Mouse (Mus musculus): ENCODE results near the gene Gatd1. TPM values are rescaled to one million over a fixed set of nuclear protein-coding genes. Genes with fewer than 3 reads are reported as not detected.
A peak's percentile ranks its signal among the peaks of the same experiment; 100 is the strongest.

Gatd1 gene
- polyA plus RNA-seq, 1 experiment from 2014 or later: 30.2 TPM

GRCm38 (mm10) chr7:141391625-141392551 lies 22.0 kb downstream of the Gatd1 start, which contains the start of gene Taldo1:
Taldo1 (plus strand) TSS chr7:141392199.
- Histone ChIP-seq H3K4me3 (ENCODE audit: control insufficient read depth in 1 of 2, insufficient read depth in 1 of 2, low read depth in 1 of 2, low read length in 2 of 2) (peak within 1 kb of the TSS; percentile 79 to 90), H3K9me3 (ENCODE audit: control insufficient read depth, low read length) (no peaks in the 10 kb centered on the region), H3K27me3 (ENCODE audit: control insufficient read depth, insufficient read depth, low read length) (no peaks in the 10 kb centered on the region), H3K4me1 (ENCODE audit: control insufficient read depth in 2 of 2, insufficient read depth in 2 of 2, low read length in 2 of 2) (peaks cover 10 to 12% of the 10 kb centered on the region in 2 experiments), H3K9ac (ENCODE audit: low read length) (peak within 1 kb of the TSS; percentile 84), H3K36me3 (ENCODE audit: control insufficient read depth, insufficient read depth, low read length) (peaks cover 15% of the 10 kb centered on the region), H3K27ac (replicated peaks in 1 of 2; ENCODE audit: control insufficient read depth in 1 of 2, insufficient read depth in 1 of 2, low read depth in 2 of 2, low read length in 2 of 2) (peak within 1 kb of the TSS; percentile 56 to 69), H3K4me2 (ENCODE audit: low read length) (peak within 1 kb of the TSS; percentile 98)
- peak; percentile 93 for ATAC-seq (ENCODE audit: insufficient number of reproducible peaks, insufficient read depth, low FRiP score, low read depth)
- WGBS: under 1% methylated on average over 57 of the region's 57 CpGs

GRCm38 (mm10) chr7:141390326-141391259 lies 23.3 kb downstream of the Gatd1 start:
- Histone ChIP-seq H3K4me1 (ENCODE audit: control insufficient read depth in 2 of 2, insufficient read depth in 2 of 2, low read length in 2 of 2) (peaks cover 10 to 12% of the 10 kb centered on the region in 2 experiments), H3K4me2 (ENCODE audit: low read length) (peak overlapping the region; percentile 98; the same call in 1 of the 2 replicates)

GRCm38 (mm10) chr7:141388487-141389109 lies 25.3 kb downstream of the Gatd1 start:
- H3K4me3 ChIP-seq (ENCODE audit: control insufficient read depth in 1 of 2, insufficient read depth in 1 of 2, low read depth in 1 of 2, low read length in 2 of 2): no peak overlapping the region
- no peak overlapping the region for H3K27ac ChIP-seq (replicated peaks in 1 of 2; ENCODE audit: control insufficient read depth in 1 of 2, insufficient read depth in 1 of 2, low read depth in 2 of 2, low read length in 2 of 2)
- no peak overlapping the region for H3K4me2 ChIP-seq (ENCODE audit: low read length)
- no peak for ATAC-seq (ENCODE audit: insufficient number of reproducible peaks, insufficient read depth, low FRiP score, low read depth)
- H3K9me3 ChIP-seq (ENCODE audit: control insufficient read depth, low read length): no peaks in the 10 kb centered on the region
- H3K9ac ChIP-seq (ENCODE audit: low read length): no peak overlapping the region
- 45% methylated on average over 3 of the region's 3 CpGs for WGBS
- H3K27me3 ChIP-seq (ENCODE audit: control insufficient read depth, insufficient read depth, low read length): no peaks in the 10 kb centered on the region
- H3K36me3 ChIP-seq (ENCODE audit: control insufficient read depth, insufficient read depth, low read length): no peaks in the 10 kb centered on the region
- H3K4me1 ChIP-seq (ENCODE audit: control insufficient read depth in 2 of 2, insufficient read depth in 2 of 2, low read length in 2 of 2): peaks cover 10 to 12% of the 10 kb centered on the region in 2 experiments

More at GRCm38 (mm10) chr7:141390326-141391259, 23.3 kb downstream of the Gatd1 start:
- Histone ChIP-seq H3K9me3 (ENCODE audit: control insufficient read depth, low read length) (no peaks in the 10 kb centered on the region), H3K36me3 (ENCODE audit: control insufficient read depth, insufficient read depth, low read length) (0 out of 2 replicates have a peak, but pooled peaks cover 3% of the 10 kb centered on the region), H3K4me3 (ENCODE audit: control insufficient read depth in 1 of 2, insufficient read depth in 1 of 2, low read depth in 1 of 2, low read length in 2 of 2) (no peak overlapping the region), H3K9ac (ENCODE audit: low read length) (no peak overlapping the region), H3K27ac (replicated peaks in 1 of 2; ENCODE audit: control insufficient read depth in 1 of 2, insufficient read depth in 1 of 2, low read depth in 2 of 2, low read length in 2 of 2) (no peak overlapping the region), H3K27me3 (ENCODE audit: control insufficient read depth, insufficient read depth, low read length) (no peaks in the 10 kb centered on the region)
- no peak for ATAC-seq (ENCODE audit: insufficient number of reproducible peaks, insufficient read depth, low FRiP score, low read depth)
- WGBS: 55% methylated on average over 9 of the region's 9 CpGs

GRCm38 (mm10) chr7:141387807-141388486 lies 26.0 kb downstream of the Gatd1 start:
- Histone ChIP-seq H3K9me3 (ENCODE audit: control insufficient read depth, low read length) (no peaks in the 10 kb centered on the region), H3K4me2 (ENCODE audit: low read length) (no peak overlapping the region), H3K36me3 (ENCODE audit: control insufficient read depth, insufficient read depth, low read length) (no peaks in the 10 kb centered on the region), H3K27me3 (ENCODE audit: control insufficient read depth, insufficient read depth, low read length) (no peaks in the 10 kb centered on the region), H3K4me1 (ENCODE audit: control insufficient read depth in 2 of 2, insufficient read depth in 2 of 2, low read length in 2 of 2) (peaks cover 7 to 8% of the 10 kb centered on the region in 2 experiments), H3K4me3 (ENCODE audit: control insufficient read depth in 1 of 2, insufficient read depth in 1 of 2, low read depth in 1 of 2, low read length in 2 of 2) (no peak overlapping the region), H3K9ac (ENCODE audit: low read length) (no peak overlapping the region), H3K27ac (replicated peaks in 1 of 2; ENCODE audit: control insufficient read depth in 1 of 2, insufficient read depth in 1 of 2, low read depth in 2 of 2, low read length in 2 of 2) (no peak overlapping the region)
- WGBS: 47% methylated on average over 2 of the region's 2 CpGs
- ATAC-seq (ENCODE audit: insufficient number of reproducible peaks, insufficient read depth, low FRiP score, low read depth): no peak

- Histone ChIP-seq H3K27ac (replicated peaks in 1 of 2; ENCODE audit: control insufficient read depth in 1 of 2, insufficient read depth in 1 of 2, low read depth in 2 of 2, low read length in 2 of 2) (no peak overlapping the region), H3K36me3 (ENCODE audit: control insufficient read depth, insufficient read depth, low read length) (no peaks in the 10 kb centered on the region), H3K4me3 (ENCODE audit: control insufficient read depth in 1 of 2, insufficient read depth in 1 of 2, low read depth in 1 of 2, low read length in 2 of 2) (no peak overlapping the region), H3K27me3 (ENCODE audit: control insufficient read depth, insufficient read depth, low read length) (no peaks in the 10 kb centered on the region), H3K4me2 (ENCODE audit: low read length) (no peak overlapping the region), H3K9ac (ENCODE audit: low read length) (no peak overlapping the region), H3K4me1 (ENCODE audit: control insufficient read depth in 2 of 2, insufficient read depth in 2 of 2, low read length in 2 of 2) (no peaks in the 10 kb centered on the region), H3K9me3 (ENCODE audit: control insufficient read depth, low read length) (no peaks in the 10 kb centered on the region)
- 73% methylated on average over 4 of the region's 4 CpGs for WGBS
- no peak for ATAC-seq (ENCODE audit: insufficient number of reproducible peaks, insufficient read depth, low FRiP score, low read depth)
Measured at GRCm38 (mm10) chr7:141381068-141381835, 32.7 kb downstream of the Gatd1 start.

- H3K36me3 ChIP-seq (ENCODE audit: control insufficient read depth, insufficient read depth, low read length): no peaks in the 10 kb centered on the region
- 64% methylated on average over 4 of the region's 4 CpGs for WGBS
- no peak overlapping the region for H3K9ac ChIP-seq (ENCODE audit: low read length)
- no peak overlapping the region for H3K4me2 ChIP-seq (ENCODE audit: low read length)
- H3K27me3 ChIP-seq (ENCODE audit: control insufficient read depth, insufficient read depth, low read length): no peaks in the 10 kb centered on the region
- H3K4me1 ChIP-seq (ENCODE audit: control insufficient read depth in 2 of 2, insufficient read depth in 2 of 2, low read length in 2 of 2): no peaks in the 10 kb centered on the region
- no peak for ATAC-seq (ENCODE audit: insufficient number of reproducible peaks, insufficient read depth, low FRiP score, low read depth)
- no peak overlapping the region for H3K27ac ChIP-seq (replicated peaks in 1 of 2; ENCODE audit: control insufficient read depth in 1 of 2, insufficient read depth in 1 of 2, low read depth in 2 of 2, low read length in 2 of 2)
- no peak overlapping the region for H3K4me3 ChIP-seq (ENCODE audit: control insufficient read depth in 1 of 2, insufficient read depth in 1 of 2, low read depth in 1 of 2, low read length in 2 of 2)
- no peaks in the 10 kb centered on the region for H3K9me3 ChIP-seq (ENCODE audit: control insufficient read depth, low read length)
Measured at GRCm38 (mm10) chr7:141379584-141379983, 34.4 kb downstream of the Gatd1 start.

All from heart, embryonic 14.5 days (tissue).